Mouse (Mus musculus): ENCODE measurements around the gene Dzip1. TPM values are rescaled to one million over a fixed set of nuclear protein-coding genes. Genes with fewer than 3 reads are reported as not detected.

Dzip1 gene
- polyA plus RNA-seq, 1 experiment: 70.1 TPM

DNA sequence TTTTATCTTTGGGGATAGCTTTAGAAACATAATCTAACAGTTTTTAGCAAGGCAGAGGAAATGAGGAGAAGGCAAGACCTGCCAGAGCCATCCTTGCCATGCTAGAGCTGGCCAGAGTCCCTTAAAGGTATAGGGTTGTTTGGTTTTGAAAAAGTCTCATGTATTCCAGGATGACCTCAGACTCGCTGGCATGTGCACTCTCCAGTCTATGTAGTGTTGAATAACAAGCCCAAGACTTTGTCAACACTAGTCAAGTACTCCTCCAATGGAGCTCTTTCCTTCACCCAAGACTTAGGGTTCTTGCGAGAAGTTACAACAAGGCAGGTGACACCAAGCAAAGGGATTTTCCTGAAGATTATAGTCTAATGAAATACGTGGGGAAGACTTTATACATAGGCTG lies 3.3 kb upstream of the Dzip1 start:
- Histone ChIP-seq H3K4me3 (ENCODE audit: control insufficient read depth, insufficient read depth, low read length) (no peak overlapping the region), H3K27me3 (ENCODE audit: control insufficient read depth, insufficient read depth, low read length) (no peaks in the 10 kb centered on the region), H3K27ac (ENCODE audit: control insufficient read depth, insufficient read depth, low read length) (no peak overlapping the region), H3K4me1 (replicated peaks; ENCODE audit: control insufficient read depth, insufficient read depth, low read length) (peaks cover 56% of the 10 kb centered on the region), H3K36me3 (ENCODE audit: control insufficient read depth, insufficient read depth, low read length) (no peaks in the 10 kb centered on the region)
- 97% methylated on average over 3 of the region's 3 CpGs for WGBS
- no peak for DNase-seq
- TF ChIP-seq CTCF (IDR thresholded peaks at IDR 0.05; ENCODE audit: borderline replicate concordance, control insufficient read depth, extremely low read depth, insufficient read depth, low read length, poor library complexity): no peak
- no peak for TF ChIP-seq POLR2A (IDR thresholded peaks at IDR 0.05; ENCODE audit: control insufficient read depth, extremely low read depth, insufficient read depth, low read length, poor library complexity)

DNA sequence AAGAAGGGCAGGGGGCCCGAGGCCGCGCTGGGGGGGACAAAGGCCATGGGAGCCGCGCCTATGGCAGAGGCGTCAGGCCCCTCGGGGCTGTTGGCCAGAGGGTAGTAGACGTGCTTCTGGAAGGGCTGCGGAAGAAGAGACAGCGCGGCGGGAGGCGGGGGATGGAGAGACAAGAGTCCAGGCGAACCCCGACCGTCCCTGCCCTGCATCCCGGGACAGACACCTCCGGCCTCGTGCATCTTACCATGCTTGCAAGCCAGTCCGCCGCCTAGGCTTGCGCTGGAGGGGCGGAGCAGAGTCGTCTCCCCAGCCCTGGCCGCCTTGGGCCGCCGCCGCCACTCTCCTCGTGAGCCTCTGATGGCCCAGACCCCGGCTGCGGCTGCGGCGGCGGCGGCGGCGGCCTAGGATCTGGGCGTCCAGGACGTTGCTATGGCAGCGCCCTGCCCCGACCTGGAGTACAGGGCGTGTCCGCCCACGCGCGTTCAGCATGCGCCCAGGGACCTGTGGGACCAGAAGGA lies 2.5 kb downstream of the Dzip1 start:
- Histone ChIP-seq H3K36me3 (ENCODE audit: control insufficient read depth, insufficient read depth, low read length) (peaks cover 13% of the 10 kb centered on the region), H3K4me1 (replicated peaks; ENCODE audit: control insufficient read depth, insufficient read depth, low read length) (peaks cover 40% of the 10 kb centered on the region), H3K27ac (ENCODE audit: control insufficient read depth, insufficient read depth, low read length) (no peak overlapping the region), H3K4me3 (ENCODE audit: control insufficient read depth, insufficient read depth, low read length) (peak overlapping the region; percentile 6), H3K27me3 (ENCODE audit: control insufficient read depth, insufficient read depth, low read length) (no peaks in the 10 kb centered on the region)
- TF ChIP-seq CTCF (IDR thresholded peaks at IDR 0.05; ENCODE audit: borderline replicate concordance, control insufficient read depth, extremely low read depth, insufficient read depth, low read length, poor library complexity) (no peak), POLR2A (IDR thresholded peaks at IDR 0.05; ENCODE audit: control insufficient read depth, extremely low read depth, insufficient read depth, low read length, poor library complexity) (no peak)
- 35% methylated on average over 47 of the region's 47 CpGs for WGBS
- DNase-seq: no peak

- 80% methylated on average over 22 of the region's 22 CpGs for WGBS
- no peak overlapping the region for H3K27ac ChIP-seq (ENCODE audit: control insufficient read depth, insufficient read depth, low read length)
- H3K27me3 ChIP-seq (ENCODE audit: control insufficient read depth, insufficient read depth, low read length): no peaks in the 10 kb centered on the region
- DNase-seq: no peak
- peak overlapping the region; percentile 6; the same call in 1 of the 2 replicates for H3K4me3 ChIP-seq (ENCODE audit: control insufficient read depth, insufficient read depth, low read length)
- H3K4me1 ChIP-seq (replicated peaks; ENCODE audit: control insufficient read depth, insufficient read depth, low read length): peaks cover 38% of the 10 kb centered on the region
- H3K36me3 ChIP-seq (ENCODE audit: control insufficient read depth, insufficient read depth, low read length): peaks cover 13% of the 10 kb centered on the region
- no peak for TF ChIP-seq CTCF (IDR thresholded peaks at IDR 0.05; ENCODE audit: borderline replicate concordance, control insufficient read depth, extremely low read depth, insufficient read depth, low read length, poor library complexity)
- TF ChIP-seq POLR2A (IDR thresholded peaks at IDR 0.05; ENCODE audit: control insufficient read depth, extremely low read depth, insufficient read depth, low read length, poor library complexity): no peak
Measured at GRCm38 (mm10) chr14:118922251-118922650, 3.0 kb downstream of the Dzip1 start.

DNA sequence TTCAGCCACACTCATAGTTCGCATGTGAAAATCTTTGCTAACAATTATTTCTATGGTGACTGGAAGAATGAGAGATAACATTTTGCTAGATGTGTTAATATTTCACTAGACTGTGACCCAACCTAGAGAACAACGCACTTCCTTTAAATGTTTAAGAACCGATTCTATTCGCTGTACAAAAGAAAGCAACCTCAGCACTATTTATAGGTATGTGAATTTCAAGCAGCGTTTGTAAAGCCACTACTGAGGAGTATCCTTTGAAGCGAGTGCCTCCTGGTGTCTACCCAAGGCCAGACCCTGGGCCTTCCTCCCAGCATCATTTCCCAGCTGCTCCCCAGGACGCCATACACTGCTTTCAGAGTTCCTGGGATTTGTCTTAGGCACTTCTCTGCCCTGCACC lies 4.6 kb downstream of the Dzip1 start:
- Histone ChIP-seq H3K4me3 (ENCODE audit: control insufficient read depth, insufficient read depth, low read length) (no peak overlapping the region), H3K27ac (ENCODE audit: control insufficient read depth, insufficient read depth, low read length) (no peak overlapping the region), H3K27me3 (ENCODE audit: control insufficient read depth, insufficient read depth, low read length) (no peaks in the 10 kb centered on the region), H3K36me3 (ENCODE audit: control insufficient read depth, insufficient read depth, low read length) (peaks cover 15% of the 10 kb centered on the region), H3K4me1 (replicated peaks; ENCODE audit: control insufficient read depth, insufficient read depth, low read length) (peaks cover 30% of the 10 kb centered on the region)
- 55% methylated on average over 7 of the region's 7 CpGs for WGBS
- TF ChIP-seq POLR2A (IDR thresholded peaks at IDR 0.05; ENCODE audit: control insufficient read depth, extremely low read depth, insufficient read depth, low read length, poor library complexity) (no peak), CTCF (IDR thresholded peaks at IDR 0.05; ENCODE audit: borderline replicate concordance, control insufficient read depth, extremely low read depth, insufficient read depth, low read length, poor library complexity) (no peak)
- DNase-seq: no peak

DNA sequence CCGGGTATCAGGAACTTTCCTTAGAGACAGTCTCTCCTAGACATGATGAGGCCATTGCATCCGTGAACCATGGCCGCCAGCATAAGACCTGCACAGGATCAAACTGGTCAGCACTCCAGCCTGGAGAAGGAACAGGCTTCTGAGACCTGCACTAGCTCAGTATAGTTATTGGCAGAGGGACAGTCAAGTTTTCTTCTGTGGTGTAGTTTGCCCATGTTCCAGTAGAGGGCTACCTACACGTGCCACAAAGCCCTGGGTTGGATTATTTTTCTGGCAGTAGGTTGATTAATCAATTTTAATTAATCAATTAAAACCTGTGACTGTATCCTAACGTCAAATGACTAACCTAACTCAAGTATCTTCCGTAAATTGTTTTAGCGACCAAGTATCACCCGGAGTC lies 6.2 kb downstream of the Dzip1 start:
- peaks cover 15% of the 10 kb centered on the region for H3K36me3 ChIP-seq (ENCODE audit: control insufficient read depth, insufficient read depth, low read length)
- no peaks in the 10 kb centered on the region for H3K27me3 ChIP-seq (ENCODE audit: control insufficient read depth, insufficient read depth, low read length)
- no peak overlapping the region for H3K4me3 ChIP-seq (ENCODE audit: control insufficient read depth, insufficient read depth, low read length)
- DNase-seq: no peak
- H3K27ac ChIP-seq (ENCODE audit: control insufficient read depth, insufficient read depth, low read length): no peak overlapping the region
- no peak for TF ChIP-seq CTCF (IDR thresholded peaks at IDR 0.05; ENCODE audit: borderline replicate concordance, control insufficient read depth, extremely low read depth, insufficient read depth, low read length, poor library complexity)
- no peak for TF ChIP-seq POLR2A (IDR thresholded peaks at IDR 0.05; ENCODE audit: control insufficient read depth, extremely low read depth, insufficient read depth, low read length, poor library complexity)
- 73% methylated on average over 8 of the region's 8 CpGs for WGBS
- H3K4me1 ChIP-seq (replicated peaks; ENCODE audit: control insufficient read depth, insufficient read depth, low read length): peaks cover 23% of the 10 kb centered on the region

GRCm38 (mm10) chr14:118913651-118914050 lies 11.6 kb downstream of the Dzip1 start:
- peaks cover 25% of the 10 kb centered on the region for H3K36me3 ChIP-seq (ENCODE audit: control insufficient read depth, insufficient read depth, low read length)
- WGBS: 54% methylated on average over 5 of the region's 5 CpGs
- no peak for TF ChIP-seq CTCF (IDR thresholded peaks at IDR 0.05; ENCODE audit: borderline replicate concordance, control insufficient read depth, extremely low read depth, insufficient read depth, low read length, poor library complexity)
- TF ChIP-seq POLR2A (IDR thresholded peaks at IDR 0.05; ENCODE audit: control insufficient read depth, extremely low read depth, insufficient read depth, low read length, poor library complexity): no peak
- no peak for DNase-seq
- H3K4me1 ChIP-seq (replicated peaks; ENCODE audit: control insufficient read depth, insufficient read depth, low read length): peaks cover 12% of the 10 kb centered on the region
- H3K4me3 ChIP-seq (ENCODE audit: control insufficient read depth, insufficient read depth, low read length): no peak overlapping the region
- H3K27me3 ChIP-seq (ENCODE audit: control insufficient read depth, insufficient read depth, low read length): no peaks in the 10 kb centered on the region
- no peak overlapping the region for H3K27ac ChIP-seq (ENCODE audit: control insufficient read depth, insufficient read depth, low read length)

GRCm38 (mm10) chr14:118911521-118911920 lies 13.7 kb downstream of the Dzip1 start:
- Histone ChIP-seq H3K4me3 (ENCODE audit: control insufficient read depth, insufficient read depth, low read length) (no peak overlapping the region), H3K27ac (ENCODE audit: control insufficient read depth, insufficient read depth, low read length) (no peak overlapping the region), H3K36me3 (ENCODE audit: control insufficient read depth, insufficient read depth, low read length) (peaks cover 29% of the 10 kb centered on the region), H3K27me3 (ENCODE audit: control insufficient read depth, insufficient read depth, low read length) (no peaks in the 10 kb centered on the region), H3K4me1 (replicated peaks; ENCODE audit: control insufficient read depth, insufficient read depth, low read length) (peaks cover 12% of the 10 kb centered on the region)
- 97% methylated on average over 6 of the region's 6 CpGs for WGBS
- DNase-seq: no peak
- no peak for TF ChIP-seq POLR2A (IDR thresholded peaks at IDR 0.05; ENCODE audit: control insufficient read depth, extremely low read depth, insufficient read depth, low read length, poor library complexity)
- TF ChIP-seq CTCF (IDR thresholded peaks at IDR 0.05; ENCODE audit: borderline replicate concordance, control insufficient read depth, extremely low read depth, insufficient read depth, low read length, poor library complexity): no peak

Data from thymus, adult 2 months (tissue).